Mouse (Mus musculus): ENCODE measurements around the gene Rapgef2.

Gene Rapgef2

DNA sequence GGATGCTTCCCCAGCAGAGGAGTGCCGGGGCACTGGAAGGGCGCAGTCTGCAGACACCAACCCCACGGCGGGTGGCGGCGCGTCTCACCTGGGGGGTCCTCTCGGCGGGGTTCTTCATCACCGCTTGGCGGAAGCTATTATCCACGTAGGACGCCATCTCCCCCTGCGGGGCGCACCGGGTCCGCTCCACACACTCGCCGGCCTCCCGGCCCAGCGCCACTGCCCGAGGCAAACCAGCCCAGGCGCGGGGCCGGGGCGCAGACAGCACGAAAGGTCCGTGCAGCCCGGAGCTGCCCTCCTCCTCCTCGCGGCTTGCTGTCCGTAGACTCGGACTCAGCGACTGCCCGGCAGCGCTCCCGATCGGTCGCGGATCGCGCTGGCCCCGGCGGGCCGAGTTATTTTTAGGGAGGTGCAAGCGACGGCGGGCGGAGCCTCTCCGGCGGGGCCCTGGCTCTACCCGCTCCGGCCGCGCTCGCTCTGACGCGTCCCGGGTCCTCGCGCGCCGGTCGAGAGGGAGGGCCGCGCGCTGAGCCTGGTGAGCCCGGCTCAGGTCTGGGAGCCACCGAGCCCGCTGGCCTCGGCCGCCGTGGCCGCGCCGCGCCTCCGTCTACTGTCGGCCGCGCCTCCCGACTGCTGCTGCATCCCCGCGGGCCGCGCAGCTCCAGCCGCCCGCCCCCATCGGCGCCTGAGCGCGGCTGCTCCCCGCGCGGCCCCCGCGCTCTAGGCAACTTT is at the start of gene Rapgef2:
Rapgef2 (minus strand) TSS at position 142 of the 732 bp plus-strand sequence.
- DNase-seq (ENCODE audit: low read depth in 1 of 2, low spot score in 2 of 2): peak; percentile 23 to 56

DNA sequence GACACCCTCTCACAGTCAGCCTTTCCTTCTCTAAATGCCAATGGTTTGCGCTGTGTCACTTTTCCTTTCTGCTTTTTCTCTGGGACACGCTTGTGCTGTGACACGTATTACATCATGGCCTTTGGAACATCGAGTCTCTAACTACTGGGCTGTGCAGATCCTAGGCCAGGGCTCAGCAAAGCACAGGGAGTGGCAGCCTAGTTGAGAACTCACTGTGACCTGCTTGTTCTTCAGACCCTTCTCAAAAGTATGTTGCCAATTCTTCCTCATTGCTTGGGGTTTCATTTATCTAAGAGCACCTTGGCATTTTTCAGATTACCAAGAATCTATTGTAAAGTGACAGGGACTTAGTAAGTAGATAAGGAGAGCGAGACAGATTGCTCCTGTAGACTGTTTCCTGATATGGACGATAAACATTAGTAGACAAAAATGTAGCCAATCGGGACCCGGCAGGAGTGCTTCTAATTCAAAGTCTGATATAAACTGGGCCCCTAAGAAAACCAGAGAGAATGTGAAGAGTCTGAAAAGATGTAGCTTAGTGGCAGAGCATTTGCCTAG is 47.4 kb upstream of the Rapgef2 start:
- no peak for DNase-seq (ENCODE audit: low read depth in 1 of 2, low spot score in 2 of 2)

DNA sequence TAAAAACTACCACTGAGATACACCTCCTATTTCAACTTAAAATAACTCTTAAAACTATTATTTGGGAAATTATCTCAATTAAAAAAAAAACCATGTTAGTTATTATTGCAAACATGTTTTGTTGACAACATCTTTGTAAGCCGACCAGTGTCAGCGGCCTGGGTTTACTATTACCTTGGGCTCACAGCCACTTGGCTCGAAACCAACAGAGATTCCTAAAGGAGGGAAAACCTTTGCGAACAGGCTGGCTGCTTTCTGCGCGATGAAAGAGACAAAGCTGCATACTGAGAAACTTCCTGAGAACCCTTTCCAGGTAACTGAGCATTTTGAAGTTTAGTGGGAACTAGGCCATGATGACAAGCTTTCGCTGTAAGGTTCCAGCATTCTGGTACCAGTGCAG is 46.7 kb upstream of the Rapgef2 start:
- DNase-seq (ENCODE audit: low read depth in 1 of 2, low spot score in 2 of 2): no peak

DNA sequence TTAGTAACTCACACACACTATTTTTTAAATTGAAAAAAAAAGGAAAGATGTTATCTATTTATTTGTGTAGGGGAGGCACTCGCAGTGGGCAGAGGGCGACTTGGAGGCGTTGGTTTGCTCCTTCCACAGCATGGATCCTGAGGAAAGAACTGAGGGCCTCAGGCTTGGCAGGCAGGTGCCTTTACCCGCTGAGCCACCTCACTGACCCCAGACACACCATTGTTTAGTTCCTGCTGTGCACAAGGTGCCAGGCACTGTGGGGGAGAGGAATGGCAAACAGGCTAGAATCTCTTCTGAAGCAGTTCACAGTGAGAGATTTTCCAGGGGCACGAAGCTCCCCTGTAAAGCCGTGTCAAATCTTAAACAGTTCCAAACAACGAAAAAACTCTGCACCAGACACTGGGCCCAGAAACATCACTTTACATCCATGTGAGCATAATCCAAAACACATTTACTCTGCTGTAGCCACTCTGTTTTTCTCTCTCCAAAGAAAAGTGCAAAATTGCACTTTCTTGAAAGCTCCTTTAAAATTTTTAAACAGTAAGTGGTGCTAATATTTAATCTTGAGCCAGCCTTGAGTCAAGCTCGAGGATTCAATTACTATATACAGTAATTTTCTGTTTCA is 43.5 kb upstream of the Rapgef2 start:
- DNase-seq (ENCODE audit: low read depth in 1 of 2, low spot score in 2 of 2): no peak

DNA sequence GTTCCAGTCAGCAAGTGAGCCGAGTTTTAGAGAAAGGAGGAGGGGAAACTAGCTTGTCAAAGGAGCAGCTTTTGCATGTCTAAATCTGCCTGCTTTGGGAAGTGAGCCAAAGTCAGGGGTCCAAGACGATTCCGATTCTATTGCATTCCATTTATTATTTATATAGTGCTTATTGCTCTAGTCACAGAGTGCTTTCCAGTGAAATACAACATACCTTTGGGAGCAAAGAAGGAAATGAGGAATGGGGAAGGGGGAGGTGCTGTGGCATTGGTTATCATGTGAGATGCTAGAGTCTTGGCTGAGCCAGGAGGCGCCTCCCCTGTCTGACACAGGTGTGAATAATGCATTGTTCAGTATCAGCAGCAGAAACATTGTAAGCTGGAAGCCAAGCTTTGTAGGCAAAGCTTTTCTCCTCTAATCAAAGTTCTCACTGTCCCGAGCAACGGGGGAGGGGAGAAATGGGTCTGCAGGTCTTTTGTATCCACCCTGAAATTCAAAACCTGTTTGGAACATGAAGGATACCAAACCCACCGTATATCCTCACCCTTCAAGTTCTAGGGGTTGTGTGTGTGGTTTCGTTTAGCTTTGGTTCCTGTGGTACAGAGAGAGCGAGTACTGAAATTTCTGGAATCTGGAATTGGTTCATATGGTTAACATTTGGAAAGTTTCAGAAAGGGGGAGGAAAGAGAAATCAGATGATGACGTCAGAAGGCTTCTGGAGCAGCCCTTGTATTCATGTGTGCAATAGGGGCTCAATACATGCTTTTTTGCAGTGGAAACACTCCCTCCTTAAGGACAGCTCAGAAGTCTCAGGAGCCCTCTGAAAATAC is 38.6 kb upstream of the Rapgef2 start:
- no peak for DNase-seq (ENCODE audit: low read depth in 1 of 2, low spot score in 2 of 2)

DNA sequence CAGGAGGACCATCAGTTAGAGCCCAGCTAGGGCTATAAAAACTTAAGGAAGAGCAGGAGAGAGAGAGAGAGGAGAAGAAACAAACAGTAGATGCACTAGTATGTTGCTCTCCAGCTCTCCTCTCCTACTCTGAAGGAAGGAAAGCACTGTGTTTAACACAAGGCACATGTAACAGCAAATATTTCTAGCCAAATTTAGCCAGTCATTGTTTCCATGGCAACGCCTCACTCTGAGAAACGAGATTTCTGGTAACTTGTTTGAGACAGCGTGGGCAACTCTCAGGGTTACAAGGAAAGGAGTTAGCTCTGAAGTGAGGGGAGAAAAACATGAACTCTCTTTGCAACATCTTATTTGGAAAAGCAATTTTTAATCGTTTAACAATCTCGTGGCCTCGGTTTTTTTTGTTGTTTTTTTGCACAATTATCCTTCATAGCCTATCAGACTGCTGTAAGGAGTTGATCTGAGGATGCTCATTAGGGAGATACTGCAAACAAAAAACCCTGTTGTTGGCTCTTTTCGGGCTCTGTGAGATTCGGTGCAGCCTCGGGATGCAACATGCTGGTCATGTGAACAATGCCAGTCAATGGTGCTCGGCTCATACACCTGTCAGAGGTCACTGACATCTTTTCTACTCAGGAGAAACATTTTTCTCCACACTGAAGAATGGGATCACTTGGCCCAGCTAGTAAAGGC is 27.8 kb upstream of the Rapgef2 start:
- no peak for DNase-seq (ENCODE audit: low read depth in 1 of 2, low spot score in 2 of 2)

DNA sequence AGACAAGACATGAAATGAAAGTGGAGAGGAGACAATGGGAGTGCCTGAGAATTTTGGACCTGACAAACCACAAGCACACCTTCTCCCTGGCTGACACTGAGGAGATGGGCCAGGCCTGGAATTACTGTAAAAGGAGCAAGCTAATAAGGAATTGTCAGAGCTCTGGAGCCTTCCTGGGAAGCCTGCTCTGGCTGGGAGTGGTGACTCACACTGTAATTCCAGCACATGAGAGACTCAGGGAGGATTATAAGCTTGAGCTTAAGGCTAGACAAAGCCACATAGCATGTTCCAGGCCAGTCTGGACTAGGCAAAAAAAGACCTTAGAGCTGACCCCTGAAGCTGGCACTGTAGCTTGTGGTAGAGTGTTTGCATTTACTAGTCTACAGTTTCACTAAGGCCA is 25.6 kb upstream of the Rapgef2 start:
- no peak for DNase-seq (ENCODE audit: low read depth in 1 of 2, low spot score in 2 of 2)

DNA sequence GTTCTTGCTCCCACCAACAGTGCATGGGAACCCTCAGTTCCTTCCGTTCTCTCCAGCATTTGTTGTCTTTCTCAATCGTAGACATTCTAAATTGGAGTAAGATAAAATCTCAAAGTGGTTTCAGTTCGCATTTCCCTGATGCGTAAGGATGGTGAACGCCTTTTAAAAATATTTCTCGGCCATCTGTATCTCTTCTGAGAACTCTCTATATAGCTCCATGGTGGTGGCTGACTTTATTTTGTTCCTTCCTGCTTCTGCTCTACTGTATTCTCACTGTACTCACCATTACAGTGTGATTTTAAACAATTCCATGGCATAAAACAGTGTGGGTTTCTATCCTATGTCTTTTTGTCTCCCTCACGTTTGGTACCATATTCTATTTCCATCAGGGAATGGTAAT is 23.9 kb upstream of the Rapgef2 start:
- DNase-seq (ENCODE audit: low read depth in 1 of 2, low spot score in 2 of 2): no peak

DNA sequence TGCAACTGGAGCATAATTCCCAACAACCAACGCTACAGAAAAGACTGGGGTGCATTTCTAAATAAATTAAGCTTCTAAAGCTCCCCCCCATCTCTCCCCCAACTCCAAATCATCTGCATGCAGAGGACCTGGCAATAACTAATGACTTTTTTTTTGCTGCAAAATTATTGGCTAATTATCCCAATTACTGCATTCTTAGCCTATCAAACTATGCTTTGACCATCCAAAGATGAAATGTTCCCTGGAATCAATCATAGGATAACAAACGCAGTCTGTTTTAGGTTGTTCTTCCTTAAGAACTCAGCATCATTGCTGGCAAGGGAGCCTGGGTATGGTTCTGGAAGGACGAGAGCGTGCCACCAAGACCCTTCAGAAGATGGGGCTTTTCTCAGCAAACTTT is 22.3 kb upstream of the Rapgef2 start:
- no peak for DNase-seq (ENCODE audit: low read depth in 1 of 2, low spot score in 2 of 2)

DNA sequence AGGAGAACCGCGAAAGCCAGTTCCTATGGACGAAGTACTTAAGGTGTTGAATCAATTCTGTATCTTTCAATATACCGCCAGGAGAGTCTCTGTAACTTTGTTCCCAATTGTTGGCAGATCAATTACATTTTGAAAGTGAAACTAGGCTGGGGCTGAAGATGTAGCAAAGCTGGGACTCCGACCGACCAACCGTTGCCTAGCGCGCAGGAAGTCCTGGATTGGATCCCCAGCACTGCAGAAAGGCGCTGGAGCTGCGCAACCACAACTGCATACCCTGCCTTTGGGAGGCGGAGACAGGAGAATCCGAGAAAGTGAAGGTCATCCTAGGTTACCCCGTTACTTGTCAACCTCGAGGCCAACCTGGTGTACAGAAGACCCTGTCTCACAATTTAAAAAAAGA is 13.1 kb upstream of the Rapgef2 start:
- DNase-seq (ENCODE audit: low read depth in 1 of 2, low spot score in 2 of 2): no peak

DNA sequence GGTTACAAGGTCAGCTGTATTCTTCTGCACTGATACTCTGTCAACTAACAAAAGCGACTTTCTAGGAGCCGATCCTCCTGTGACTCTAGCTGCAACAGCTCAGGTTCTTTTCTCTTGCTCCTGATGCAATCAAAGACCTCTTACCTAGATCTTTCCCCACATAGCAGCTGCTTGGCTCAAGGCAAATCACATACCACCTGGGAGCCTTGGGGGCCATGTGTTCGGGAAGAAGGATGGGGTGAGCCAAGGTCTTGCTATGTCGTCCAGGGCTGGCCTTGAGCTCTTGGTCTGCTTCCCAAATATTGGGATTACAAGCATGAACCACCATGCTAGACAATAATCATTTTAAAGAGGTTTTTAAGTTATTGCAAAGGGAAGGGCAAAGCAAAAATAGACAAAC is 11.0 kb upstream of the Rapgef2 start:
- DNase-seq (ENCODE audit: low read depth in 1 of 2, low spot score in 2 of 2): no peak

DNA sequence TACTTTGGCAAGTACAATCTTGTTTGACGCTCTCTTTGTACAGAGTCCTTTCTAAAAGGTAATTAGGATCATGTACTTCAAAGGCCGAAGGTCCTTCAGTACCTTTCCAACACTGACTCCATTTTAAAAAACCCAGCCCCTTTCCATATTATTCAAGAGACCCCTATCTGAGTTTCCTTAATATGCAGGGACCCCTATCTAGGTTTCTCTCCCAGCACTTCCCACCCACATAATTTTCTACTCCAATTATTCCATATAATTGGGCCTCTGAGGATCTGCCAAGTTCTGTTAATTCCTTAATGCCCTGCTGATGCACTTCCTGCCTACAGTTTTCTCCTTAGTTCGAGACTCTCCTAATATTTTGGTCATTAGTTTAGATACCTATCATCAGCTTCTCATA is 10.3 kb upstream of the Rapgef2 start:
- no peak for DNase-seq (ENCODE audit: low read depth in 1 of 2, low spot score in 2 of 2)

DNA sequence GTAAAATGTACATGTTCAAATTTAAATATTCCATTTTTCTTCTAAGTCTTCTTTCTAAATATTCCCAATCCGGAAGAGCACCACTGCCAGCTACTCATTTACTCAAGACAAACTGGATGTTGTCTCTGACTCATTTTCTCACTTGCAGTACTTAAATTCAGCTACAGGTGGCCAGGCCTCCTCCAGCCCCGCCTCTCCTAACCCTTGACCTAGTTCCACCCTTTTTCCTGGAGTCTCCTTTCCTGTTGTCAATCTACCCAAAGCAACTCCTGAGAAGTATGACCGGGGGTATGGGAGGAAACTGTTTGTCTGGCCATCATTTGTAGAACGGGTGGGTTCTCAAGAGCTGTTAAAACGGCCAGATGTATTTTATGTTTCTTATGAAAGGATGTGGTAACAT is 9.7 kb upstream of the Rapgef2 start:
- no peak for DNase-seq (ENCODE audit: low read depth in 1 of 2, low spot score in 2 of 2)

DNA sequence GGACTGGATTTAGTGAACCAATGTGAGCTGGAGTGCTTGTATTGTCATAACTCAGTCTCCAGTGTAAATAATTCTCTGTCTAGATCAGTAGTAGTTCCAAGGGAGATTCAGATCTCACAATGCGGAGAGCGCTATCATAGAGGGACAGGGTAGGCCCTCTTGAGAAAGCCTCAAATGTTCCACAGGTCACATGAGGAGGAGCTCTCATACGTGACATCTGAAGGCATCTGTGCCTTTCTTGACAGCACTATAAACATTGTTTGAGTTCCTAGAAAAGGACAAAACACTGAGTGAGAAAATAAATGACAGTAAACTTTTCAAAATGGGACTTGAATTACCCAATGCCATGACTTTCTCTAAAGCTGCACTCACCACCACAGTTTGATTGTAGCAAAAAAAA is 8.4 kb upstream of the Rapgef2 start:
- no peak for DNase-seq (ENCODE audit: low read depth in 1 of 2, low spot score in 2 of 2)

DNA sequence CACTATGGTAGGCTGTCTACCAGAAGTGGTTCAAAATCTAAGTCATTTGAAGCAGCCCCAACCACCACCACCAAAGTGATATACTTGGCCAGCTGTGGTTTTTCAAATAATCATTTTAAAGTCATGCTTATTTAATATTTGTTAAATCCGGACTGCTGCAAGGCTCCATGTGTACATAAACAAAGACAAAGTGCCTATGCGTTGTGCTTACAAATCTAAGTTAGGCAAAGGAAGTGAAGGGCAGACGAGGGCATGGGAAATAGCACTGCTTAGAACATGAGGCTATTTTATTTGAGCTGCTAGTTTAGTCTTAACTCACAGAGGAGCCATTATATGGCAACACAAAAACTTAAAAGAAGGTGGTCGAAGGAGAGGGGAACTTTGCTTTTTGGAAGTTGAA is 6.7 kb upstream of the Rapgef2 start:
- no peak for DNase-seq (ENCODE audit: low read depth in 1 of 2, low spot score in 2 of 2)

DNA sequence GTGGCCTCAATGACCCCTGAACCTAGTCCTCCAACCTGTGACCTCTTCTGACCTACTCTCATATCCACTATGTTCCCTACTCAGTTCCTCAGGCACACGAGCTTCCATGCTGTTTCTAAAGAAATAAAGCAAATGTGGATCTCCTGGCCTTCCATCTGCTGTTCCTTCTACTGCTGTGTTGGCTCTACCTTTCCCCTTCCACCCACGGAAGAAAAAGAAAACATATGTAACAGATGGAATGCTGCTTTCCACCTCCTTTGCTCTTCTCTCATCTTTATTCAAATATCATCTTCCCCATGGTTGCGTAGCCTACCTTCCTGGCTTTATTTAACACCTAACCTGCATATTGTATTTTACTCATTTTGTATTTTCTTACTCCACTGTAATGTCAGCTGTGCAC is 2.7 kb upstream of the Rapgef2 start:
- DNase-seq (ENCODE audit: low read depth in 1 of 2, low spot score in 2 of 2): no peak

DNA sequence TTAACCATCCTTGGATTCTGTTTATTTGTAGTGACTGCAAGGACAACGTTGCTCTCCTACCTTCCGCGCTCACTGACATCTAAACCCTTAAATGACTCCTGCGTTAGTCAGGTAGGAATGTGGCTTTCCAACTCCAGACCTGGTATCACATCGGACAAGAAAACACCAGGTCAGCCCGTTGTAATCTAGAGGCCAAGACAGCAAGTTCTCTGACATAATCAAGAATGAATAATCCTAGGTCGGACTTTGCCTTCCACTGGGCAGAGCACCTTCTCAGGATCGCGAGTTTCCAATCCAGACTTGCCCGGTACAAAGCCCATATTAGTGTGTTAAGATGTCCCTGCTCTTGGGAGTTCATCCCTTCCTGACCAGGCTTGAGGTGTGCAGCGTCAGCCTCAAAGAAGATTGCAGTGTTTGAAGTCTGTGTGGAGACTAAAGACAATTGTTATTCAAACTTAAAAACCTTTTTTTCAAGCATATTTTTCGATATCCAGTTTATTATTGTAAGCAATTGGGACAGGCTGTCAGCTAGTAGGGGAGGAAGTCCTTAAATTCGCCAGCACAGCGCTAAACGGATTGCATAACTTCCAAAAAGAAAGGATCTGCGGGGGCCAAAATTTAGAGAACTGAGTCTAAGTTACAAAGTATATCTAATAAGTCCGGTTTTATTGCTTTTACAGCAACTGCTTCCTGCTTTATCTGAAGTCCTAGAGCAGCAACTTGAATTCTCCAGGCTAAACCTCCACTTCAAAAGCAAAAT is 1.6 kb upstream of the Rapgef2 start:
- peak; percentile 6 to 16 for DNase-seq (ENCODE audit: low read depth in 1 of 2, low spot score in 2 of 2)

DNA sequence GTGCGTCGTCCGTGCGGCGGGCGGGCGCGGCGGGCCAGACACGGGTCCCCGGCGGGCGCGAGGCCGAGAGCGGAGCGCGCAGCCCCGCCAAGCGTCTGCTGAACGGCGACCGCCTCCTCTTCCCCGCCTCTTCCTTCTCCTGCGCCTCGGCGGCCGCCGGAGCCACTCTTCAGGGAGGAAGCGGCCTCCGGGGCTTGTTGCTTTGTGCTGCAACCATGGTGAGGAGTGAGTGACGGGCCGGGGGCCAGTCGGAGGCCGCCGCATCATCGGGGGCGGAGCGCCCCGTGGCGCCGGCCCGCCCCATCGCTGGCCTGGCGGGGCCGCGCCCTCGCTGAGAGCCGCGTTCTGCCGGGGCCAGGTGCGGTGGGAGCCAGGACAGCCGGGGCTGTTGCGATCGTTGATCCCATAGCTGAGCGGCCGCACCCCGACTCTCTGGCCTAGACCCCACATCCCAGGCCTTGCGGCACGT is 825 bp upstream of the Rapgef2 start:
- peak; percentile 78 to 88 for DNase-seq (ENCODE audit: low read depth in 1 of 2, low spot score in 2 of 2)

DNA sequence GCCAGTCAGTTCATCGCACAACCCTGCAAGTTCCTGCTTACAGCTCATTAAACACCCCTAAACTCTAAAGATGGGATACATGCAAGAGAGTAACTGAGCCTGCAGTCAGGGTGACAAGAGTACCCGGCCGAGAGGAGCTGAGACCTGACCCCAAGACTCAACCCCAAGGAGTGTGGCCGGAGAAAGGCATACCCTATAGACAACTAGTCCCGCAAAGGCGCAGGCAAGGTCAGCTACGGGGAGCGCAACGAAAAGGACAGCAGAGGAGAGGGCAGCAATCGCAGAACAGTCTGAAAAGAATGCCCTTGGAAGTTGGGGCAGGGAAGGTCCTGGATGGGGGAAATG is 314 bp downstream of the Rapgef2 start:
- peak in 1 of 2 experiments; percentile 1 for DNase-seq (ENCODE audit: low read depth in 1 of 2, low spot score in 2 of 2)

DNA sequence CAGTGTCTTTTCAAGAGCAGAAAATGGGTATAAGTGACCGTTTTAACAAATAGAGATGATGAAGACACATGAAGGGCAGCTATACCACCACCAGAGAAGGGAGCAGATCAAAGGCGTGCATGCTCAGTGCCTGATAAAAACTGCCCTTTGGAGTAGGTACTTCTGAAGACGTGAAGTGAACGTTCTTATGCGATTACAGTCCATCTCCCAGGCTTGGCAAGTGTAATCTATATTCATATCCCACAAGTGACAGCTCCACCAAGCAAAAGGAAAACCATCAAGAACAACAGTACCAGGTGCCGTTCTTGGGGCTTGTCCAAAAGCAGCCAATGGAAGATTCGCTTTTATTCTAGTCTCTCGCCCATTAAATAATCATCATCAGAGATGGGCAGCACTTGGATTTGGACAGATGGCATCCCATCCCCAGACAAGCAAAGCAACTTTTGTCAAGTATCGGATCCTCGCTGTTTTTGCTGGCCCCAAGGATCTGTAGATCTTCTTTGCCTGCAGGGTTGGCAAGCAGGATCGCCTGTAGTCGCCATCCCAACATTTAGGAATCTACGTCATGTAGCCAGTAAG is 1.1 kb downstream of the Rapgef2 start:
- DNase-seq (ENCODE audit: low read depth in 1 of 2, low spot score in 2 of 2): no peak

All from monocyte, adult 2 months (primary cell).